Mouse (Mus musculus) hematopoietic stem cell, adult 5-6 weeks (primary cell): ENCODE measurements at regions not wholly inside any gene's neighbourhood (a gene's known extent, or its start where the extent isn't known, plus 50 kb on each side); places are given as distances from the start of the nearest gene placed in this dataset.

Source experiments
- ATAC-seq, 2 experiments: fragments of 125-278 bp in 1 of 2; replicated peaks in 1 of 2; 2 replicates each; pipeline ENCODE4 v1.8.0; 2016 to 2017; ENCODE audit warnings: inconsistent platforms in 2 of 2, mild to moderate bottlenecking in 2 of 2, moderate number of reproducible peaks in 2 of 2, low read depth in 1 of 2, moderate TSS enrichment in 1 of 2; ENCODE audit not compliant: low FRiP score in 2 of 2, poor library complexity in 2 of 2, severe bottlenecking in 2 of 2, insufficient read depth in 1 of 2, low TSS enrichment in 1 of 2

GRCm38 (mm10) chr9:52422622-52423021, 254.2 kb upstream of the Zc3h12c start:
- ATAC-seq, result no peak

GRCm38 (mm10) chr9:52415706-52416105, 247.3 kb upstream of the Zc3h12c start:
- no peak for ATAC-seq

GRCm38 (mm10) chr9:52407841-52408240, 239.5 kb upstream of the Zc3h12c start:
- no peak for ATAC-seq

GRCm38 (mm10) chr9:52402496-52402895, 234.1 kb upstream of the Zc3h12c start:
- ATAC-seq, result no peak

GRCm38 (mm10) chr9:52379031-52379430, 210.7 kb upstream of the Zc3h12c start:
- ATAC-seq, result no peak

DNA sequence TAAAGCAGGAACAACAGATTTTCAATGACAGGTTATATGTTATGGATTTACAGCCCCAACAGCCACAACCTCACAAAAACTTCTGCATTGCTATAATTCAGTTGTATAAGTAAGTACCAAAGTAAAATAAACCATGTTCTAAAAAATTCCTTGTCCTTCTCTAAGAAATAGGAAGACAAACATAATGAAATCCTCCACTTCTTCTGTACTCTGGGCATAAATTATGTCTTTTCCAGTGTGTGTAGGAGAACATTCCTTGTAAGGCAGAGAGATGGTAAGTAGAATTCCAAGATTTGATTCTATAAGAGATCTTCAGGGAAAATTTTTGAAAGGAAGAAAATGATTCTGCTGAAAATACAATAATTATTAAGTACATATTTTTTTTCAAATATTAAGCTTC, 209.4 kb upstream of the Zc3h12c start:
- ATAC-seq, result no peak

GRCm38 (mm10) chr9:52376914-52377313, 208.5 kb upstream of the Zc3h12c start:
- ATAC-seq, result peak in 1 of 2 experiments; percentile 73; a peak in 2 of 4 replicates

GRCm38 (mm10) chr9:52371296-52371695, 202.9 kb upstream of the Zc3h12c start:
- no peak for ATAC-seq

DNA sequence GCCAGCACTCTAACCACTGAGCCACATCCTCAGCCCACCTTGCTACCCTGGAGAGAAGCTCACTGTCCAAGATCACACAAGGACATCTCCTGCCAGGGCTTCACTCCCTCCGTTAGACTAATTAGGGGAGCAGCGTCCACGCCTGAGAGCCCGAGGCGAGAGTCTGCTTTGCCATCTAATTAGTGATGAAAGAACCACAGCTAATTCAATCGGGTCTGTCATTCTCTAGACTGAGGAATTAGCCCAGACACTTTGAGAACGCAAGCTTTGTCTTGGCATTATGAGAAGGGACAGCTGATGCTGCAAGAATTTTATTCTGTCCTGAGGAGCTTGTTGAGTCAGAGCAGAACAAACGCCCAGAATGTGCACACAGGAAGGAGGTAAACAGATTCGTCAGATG, 200.5 kb upstream of the Zc3h12c start:
- ATAC-seq, result no peak

- ATAC-seq, result peak; percentile 71 to 86
These were observed 199.7 kb upstream of the Zc3h12c start for GRCm38 (mm10) chr9:52368080-52368479.

GRCm38 (mm10) chr9:52366046-52366445, 197.7 kb upstream of the Zc3h12c start:
- ATAC-seq, result no peak

GRCm38 (mm10) chr9:52361599-52361998, 193.2 kb upstream of the Zc3h12c start:
- peak in 1 of 2 experiments; percentile 36; a peak in 1 of 4 replicates for ATAC-seq

DNA sequence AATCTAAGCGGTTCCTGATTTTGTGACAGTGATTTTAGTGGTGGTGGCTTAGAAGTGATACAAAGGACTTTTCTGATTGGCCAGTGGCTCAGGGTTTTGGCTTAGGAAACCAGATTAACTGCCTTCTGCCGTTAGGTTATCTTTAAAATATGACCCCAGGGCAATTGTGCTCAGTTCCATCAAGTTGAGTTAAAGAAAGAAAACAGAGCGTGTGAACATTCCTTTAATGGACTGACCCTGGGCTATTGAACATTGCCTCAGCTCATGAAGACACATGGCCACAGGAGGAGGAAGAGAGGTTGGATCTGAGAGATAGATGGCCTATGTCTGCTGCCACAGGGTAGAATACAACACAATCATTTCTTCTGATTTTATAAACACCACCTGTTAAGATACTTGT, 191.0 kb upstream of the Zc3h12c start:
- no peak for ATAC-seq

- peak; percentile 84 to 85 for ATAC-seq
These were observed 188.2 kb upstream of the Zc3h12c start for GRCm38 (mm10) chr9:52356549-52356948.

GRCm38 (mm10) chr9:52355187-52355982, 187.0 kb upstream of the Zc3h12c start:
- ATAC-seq, result no peak

- ATAC-seq, result no peak
These were observed 180.5 kb upstream of the Zc3h12c start for GRCm38 (mm10) chr9:52348536-52349527.

GRCm38 (mm10) chr9:52344177-52344877, 176.0 kb upstream of the Zc3h12c start:
- ATAC-seq, result no peak

- no peak for ATAC-seq
These were observed 172.7 kb upstream of the Zc3h12c start for GRCm38 (mm10) chr9:52341029-52341428.
